Mouse (Mus musculus) naive thymus-derived CD4-positive, alpha-beta T cell, adult 2 months (primary cell): ENCODE results near the gene Gadd45g.

Experiments used
- DNase-seq: peaks from one replicate; pipeline ENCODE4 v3.0.0-alpha.2; 2011; ENCODE audit warnings: low read depth

Gadd45g gene

GRCm38 (mm10) chr13:51853301-51854243, 7.1 kb downstream of the Gadd45g start:
- DNase-seq, result no peak

- DNase-seq, result no peak
These were observed 9.1 kb downstream of the Gadd45g start for GRCm38 (mm10) chr13:51855584-51855983.

GRCm38 (mm10) chr13:51857156-51857555, 10.7 kb downstream of the Gadd45g start:
- no peak for DNase-seq

GRCm38 (mm10) chr13:51858475-51858874, 12.0 kb downstream of the Gadd45g start:
- DNase-seq, result no peak

- no peak for DNase-seq
These were observed 12.7 kb downstream of the Gadd45g start for GRCm38 (mm10) chr13:51859174-51859573.

- DNase-seq, result no peak
These were observed 13.3 kb downstream of the Gadd45g start for GRCm38 (mm10) chr13:51859798-51860197.

GRCm38 (mm10) chr13:51862750-51863149, 16.3 kb downstream of the Gadd45g start:
- no peak for DNase-seq

GRCm38 (mm10) chr13:51866151-51866659, 19.7 kb downstream of the Gadd45g start:
- DNase-seq, result no peak

GRCm38 (mm10) chr13:51868491-51869128, 22.1 kb downstream of the Gadd45g start:
- no peak for DNase-seq

- DNase-seq, result no peak
These were observed 22.6 kb downstream of the Gadd45g start for GRCm38 (mm10) chr13:51869129-51869491.

GRCm38 (mm10) chr13:51871148-51871547, 24.7 kb downstream of the Gadd45g start:
- no peak for DNase-seq

- DNase-seq, result no peak
These were observed 25.9 kb downstream of the Gadd45g start for GRCm38 (mm10) chr13:51872252-51872962.

- no peak for DNase-seq
These were observed 26.6 kb downstream of the Gadd45g start for GRCm38 (mm10) chr13:51872963-51873514.

GRCm38 (mm10) chr13:51873786-51874185, 27.3 kb downstream of the Gadd45g start:
- no peak for DNase-seq

- DNase-seq, result no peak
These were observed 29.7 kb downstream of the Gadd45g start for GRCm38 (mm10) chr13:51876131-51876530.

GRCm38 (mm10) chr13:51878806-51879205, 32.3 kb downstream of the Gadd45g start:
- DNase-seq, result no peak

GRCm38 (mm10) chr13:51879571-51879970, 33.1 kb downstream of the Gadd45g start:
- no peak for DNase-seq

- DNase-seq, result no peak
These were observed 33.5 kb downstream of the Gadd45g start for GRCm38 (mm10) chr13:51880019-51880418.

GRCm38 (mm10) chr13:51881271-51882128, 35.0 kb downstream of the Gadd45g start:
- DNase-seq, result no peak

GRCm38 (mm10) chr13:51882218-51882617, 35.7 kb downstream of the Gadd45g start:
- no peak for DNase-seq

GRCm38 (mm10) chr13:51884250-51884649, 37.8 kb downstream of the Gadd45g start:
- no peak for DNase-seq
